Mouse (Mus musculus): ENCODE measurements at regions not wholly inside any gene's neighbourhood (a gene's known extent, or its start where the extent isn't known, plus 50 kb on each side); places are given as distances from the start of the nearest gene placed in this dataset.
"Not testable (repeated sequence)": the region's sequence is repeated elsewhere in the genome, so short reads cannot be mapped to it uniquely, and the experiment has no call there.

GRCm38 (mm10) chr17:4494392-4494791 is 499.7 kb upstream of the Arid1b start:
- intact Hi-C loops (cut with DNase I), result no loop called here
- DNase-seq (ENCODE audit: extremely low spot score in 1 of 2, low spot score in 2 of 2), result no peak

GRCm38 (mm10) chr17:4500504-4500903 is 493.6 kb upstream of the Arid1b start:
- no peak for DNase-seq (ENCODE audit: extremely low spot score in 1 of 2, low spot score in 2 of 2)
- intact Hi-C loops (cut with DNase I), result no loop called here

GRCm38 (mm10) chr17:4501029-4501428 is 493.1 kb upstream of the Arid1b start:
- DNase-seq (ENCODE audit: extremely low spot score in 1 of 2, low spot score in 2 of 2), result peak in 1 of 2 experiments; percentile 25
- intact Hi-C loops (cut with DNase I), result no loop called here

GRCm38 (mm10) chr17:4504951-4505350 is 489.2 kb upstream of the Arid1b start:
- intact Hi-C loops (cut with DNase I), result no loop called here
- DNase-seq (ENCODE audit: extremely low spot score in 1 of 2, low spot score in 2 of 2), result no peak

GRCm38 (mm10) chr17:4509506-4509905 is 484.6 kb upstream of the Arid1b start:
- intact Hi-C loops (cut with DNase I), result no loop called here

GRCm38 (mm10) chr17:4516141-4516540 is 478.0 kb upstream of the Arid1b start:
- intact Hi-C loops (cut with DNase I), result no loop called here
- DNase-seq (ENCODE audit: extremely low spot score in 1 of 2, low spot score in 2 of 2), result peak in 1 of 2 experiments; percentile 40

More at GRCm38 (mm10) chr17:4509506-4509905, 484.6 kb upstream of the Arid1b start:
- no peak for DNase-seq (ENCODE audit: extremely low spot score in 1 of 2, low spot score in 2 of 2)

GRCm38 (mm10) chr17:4516846-4517245 is 477.3 kb upstream of the Arid1b start:
- intact Hi-C loops (cut with DNase I), result no loop called here
- peak in 1 of 2 experiments; percentile 23 for DNase-seq (ENCODE audit: extremely low spot score in 1 of 2, low spot score in 2 of 2)

- no peak for DNase-seq (ENCODE audit: extremely low spot score in 1 of 2, low spot score in 2 of 2)
- intact Hi-C loops (cut with DNase I), result no loop called here
Measured at GRCm38 (mm10) chr17:4521031-4521430, 473.1 kb upstream of the Arid1b start.

- DNase-seq (ENCODE audit: extremely low spot score in 1 of 2, low spot score in 2 of 2), result no peak
- intact Hi-C loops (cut with DNase I), result no loop called here
Measured at GRCm38 (mm10) chr17:4526466-4526865, 467.7 kb upstream of the Arid1b start.

GRCm38 (mm10) chr17:4532126-4532525 is 462.0 kb upstream of the Arid1b start:
- intact Hi-C loops (cut with DNase I), result no loop called here
- DNase-seq (ENCODE audit: extremely low spot score in 1 of 2, low spot score in 2 of 2), result no peak

- DNase-seq (ENCODE audit: extremely low spot score in 1 of 2, low spot score in 2 of 2), result no peak
- intact Hi-C loops (cut with DNase I), result no loop called here
Measured at GRCm38 (mm10) chr17:4540435-4540834, 453.7 kb upstream of the Arid1b start.

- intact Hi-C loops (cut with DNase I), result no loop called here
- no peak for DNase-seq (ENCODE audit: extremely low spot score in 1 of 2, low spot score in 2 of 2)
Measured at GRCm38 (mm10) chr17:4541020-4541743, 452.9 kb upstream of the Arid1b start.

GRCm38 (mm10) chr17:4546579-4546978 is 447.6 kb upstream of the Arid1b start:
- intact Hi-C loops (cut with DNase I), result no loop called here
- DNase-seq (ENCODE audit: extremely low spot score in 1 of 2, low spot score in 2 of 2), result no peak

GRCm38 (mm10) chr17:4553026-4553425 is 441.1 kb upstream of the Arid1b start:
- DNase-seq (ENCODE audit: extremely low spot score in 1 of 2, low spot score in 2 of 2); intact Hi-C loops (cut with DNase I): not testable (repeated sequence)

GRCm38 (mm10) chr17:4563641-4564040 is 430.5 kb upstream of the Arid1b start:
- DNase-seq (ENCODE audit: extremely low spot score in 1 of 2, low spot score in 2 of 2), result no peak
- intact Hi-C loops (cut with DNase I), result no loop called here

- intact Hi-C loops (cut with DNase I), result no loop called here
- no peak for DNase-seq (ENCODE audit: extremely low spot score in 1 of 2, low spot score in 2 of 2)
Measured at GRCm38 (mm10) chr17:4576883-4577282, 417.2 kb upstream of the Arid1b start.

GRCm38 (mm10) chr17:4581851-4582250 is 412.3 kb upstream of the Arid1b start:
- intact Hi-C loops (cut with DNase I), result no loop called here
- DNase-seq (ENCODE audit: extremely low spot score in 1 of 2, low spot score in 2 of 2), result no peak

GRCm38 (mm10) chr17:4610481-4610880 is 383.7 kb upstream of the Arid1b start:
- DNase-seq (ENCODE audit: extremely low spot score in 1 of 2, low spot score in 2 of 2), result no peak
- intact Hi-C loops (cut with DNase I), result no loop called here

- intact Hi-C loops (cut with DNase I), result no loop called here
- no peak for DNase-seq (ENCODE audit: extremely low spot score in 1 of 2, low spot score in 2 of 2)
Measured at GRCm38 (mm10) chr17:4610993-4611392, 383.1 kb upstream of the Arid1b start.

GRCm38 (mm10) chr17:4611711-4612110 is 382.4 kb upstream of the Arid1b start:
- intact Hi-C loops (cut with DNase I), result no loop called here
- DNase-seq (ENCODE audit: extremely low spot score in 1 of 2, low spot score in 2 of 2), result no peak

- intact Hi-C loops (cut with DNase I), result no loop called here
- no peak for DNase-seq (ENCODE audit: extremely low spot score in 1 of 2, low spot score in 2 of 2)
Measured at GRCm38 (mm10) chr17:4612136-4612535, 382.0 kb upstream of the Arid1b start.
